Mouse (Mus musculus): Measurements from ENCODE around the gene Smarca1. TPM values are rescaled to one million over a fixed set of nuclear protein-coding genes. Genes with fewer than 3 reads are reported as not detected.

Smarca1 gene
- polyA plus RNA-seq, 1 experiment: 0.08 TPM

DNA sequence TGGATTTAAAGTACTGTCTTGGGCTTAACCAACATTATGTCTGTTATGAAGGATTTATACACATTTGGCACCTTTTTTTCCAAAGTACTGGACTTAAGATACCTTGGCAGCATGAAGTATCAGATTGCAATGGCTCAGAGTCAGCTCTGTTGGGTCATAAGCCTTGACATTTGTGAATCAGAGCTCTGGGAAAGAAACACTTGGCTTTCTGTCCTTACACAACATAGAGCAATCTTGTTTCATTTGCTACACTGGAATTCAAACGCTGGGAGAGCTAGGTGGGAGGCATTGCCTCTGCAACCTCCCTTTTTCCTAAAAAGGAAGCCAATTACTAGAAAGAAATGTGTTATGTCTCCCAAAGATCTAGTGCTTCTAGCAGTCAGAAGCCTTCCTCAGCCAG, 24.1 kb upstream of the Smarca1 start:
- H3K27ac ChIP-seq (ENCODE audit: control insufficient read depth, insufficient read depth, low read length): no peak overlapping the region
- WGBS: 89% methylated on average over 1 of the region's 1 CpGs
- H3K4me1 ChIP-seq (replicated peaks; ENCODE audit: control insufficient read depth, insufficient read depth, low read length): peaks cover 3% of the 10 kb centered on the region
- TF ChIP-seq CTCF (IDR thresholded peaks at IDR 0.05; ENCODE audit: borderline replicate concordance, control insufficient read depth, extremely low read depth, insufficient read depth, low read length, poor library complexity) (no peak), POLR2A (IDR thresholded peaks at IDR 0.05; ENCODE audit: control insufficient read depth, extremely low read depth, insufficient read depth, low read length, poor library complexity) (no peak)
- no peaks in the 10 kb centered on the region for H3K27me3 ChIP-seq (ENCODE audit: control insufficient read depth, insufficient read depth, low read length)
- no peak for DNase-seq
- H3K36me3 ChIP-seq (ENCODE audit: control insufficient read depth, insufficient read depth, low read length): no peaks in the 10 kb centered on the region
- no peak overlapping the region for H3K4me3 ChIP-seq (ENCODE audit: control insufficient read depth, insufficient read depth, low read length)

DNA sequence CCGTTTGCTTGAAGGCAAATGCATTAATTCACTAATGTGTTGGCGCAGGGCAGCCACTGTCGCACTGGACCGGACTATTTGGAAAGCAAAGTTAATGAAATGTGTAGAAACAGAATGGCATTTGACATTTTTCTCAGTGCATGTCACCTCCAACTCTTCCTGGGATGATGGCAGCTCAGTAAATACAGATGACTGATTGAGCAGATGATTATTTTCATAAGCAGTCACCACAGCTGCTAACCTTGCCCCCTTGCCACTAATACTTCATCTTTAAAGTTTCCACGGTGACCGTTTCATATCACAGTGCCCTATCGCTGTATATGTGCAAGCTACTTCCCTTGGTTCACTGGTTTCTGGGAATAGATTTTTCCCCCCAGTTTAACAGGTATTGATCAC, 20.8 kb upstream of the Smarca1 start:
- TF ChIP-seq POLR2A (IDR thresholded peaks at IDR 0.05; ENCODE audit: control insufficient read depth, extremely low read depth, insufficient read depth, low read length, poor library complexity) (no peak), CTCF (IDR thresholded peaks at IDR 0.05; ENCODE audit: borderline replicate concordance, control insufficient read depth, extremely low read depth, insufficient read depth, low read length, poor library complexity) (no peak)
- H3K4me1 ChIP-seq (replicated peaks; ENCODE audit: control insufficient read depth, insufficient read depth, low read length): peaks cover 3% of the 10 kb centered on the region
- DNase-seq: no peak
- no peak overlapping the region for H3K4me3 ChIP-seq (ENCODE audit: control insufficient read depth, insufficient read depth, low read length)
- H3K27me3 ChIP-seq (ENCODE audit: control insufficient read depth, insufficient read depth, low read length): no peaks in the 10 kb centered on the region
- no peaks in the 10 kb centered on the region for H3K36me3 ChIP-seq (ENCODE audit: control insufficient read depth, insufficient read depth, low read length)
- WGBS: 55% methylated on average over 7 of the region's 7 CpGs
- no peak overlapping the region for H3K27ac ChIP-seq (ENCODE audit: control insufficient read depth, insufficient read depth, low read length)

DNA sequence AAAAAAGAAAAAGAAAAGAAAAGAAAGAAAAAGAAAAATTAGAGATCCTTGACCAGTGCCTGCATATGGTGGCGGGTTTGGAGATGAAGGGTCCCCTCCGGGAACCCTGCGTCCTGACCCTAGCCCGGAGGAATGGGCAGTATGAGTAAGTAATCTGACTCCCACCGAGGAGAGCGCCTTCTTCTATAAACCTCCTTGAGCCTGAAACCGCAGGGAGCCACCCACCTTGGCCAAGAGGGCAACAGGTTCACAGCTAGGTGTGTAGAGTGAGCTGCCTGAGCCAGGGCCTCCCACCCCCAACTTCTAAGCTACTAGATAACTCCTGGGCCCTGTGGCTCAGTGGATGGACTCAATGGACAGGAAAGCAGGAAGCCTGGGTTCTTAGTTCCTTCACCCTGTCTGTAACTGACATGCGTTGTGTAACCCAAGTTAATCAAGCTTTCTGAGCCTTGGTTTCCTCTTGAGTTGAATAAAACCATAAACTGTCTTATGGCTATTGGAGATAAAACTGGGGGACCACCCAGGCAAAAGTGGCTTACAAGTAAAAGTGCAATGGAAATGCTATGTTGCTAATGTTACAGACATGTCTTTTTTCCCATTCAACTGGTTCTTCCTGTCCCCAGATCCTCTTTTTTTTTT, 20.2 kb upstream of the Smarca1 start:
- no peaks in the 10 kb centered on the region for H3K27me3 ChIP-seq (ENCODE audit: control insufficient read depth, insufficient read depth, low read length)
- H3K27ac ChIP-seq (ENCODE audit: control insufficient read depth, insufficient read depth, low read length): no peak overlapping the region
- H3K36me3 ChIP-seq (ENCODE audit: control insufficient read depth, insufficient read depth, low read length): no peaks in the 10 kb centered on the region
- DNase-seq: peak; percentile 2
- peak overlapping the region; percentile 69 for H3K4me3 ChIP-seq (ENCODE audit: control insufficient read depth, insufficient read depth, low read length)
- peaks cover 3% of the 10 kb centered on the region for H3K4me1 ChIP-seq (replicated peaks; ENCODE audit: control insufficient read depth, insufficient read depth, low read length)
- TF ChIP-seq CTCF (IDR thresholded peaks at IDR 0.05; ENCODE audit: borderline replicate concordance, control insufficient read depth, extremely low read depth, insufficient read depth, low read length, poor library complexity): no peak
- TF ChIP-seq POLR2A (IDR thresholded peaks at IDR 0.05; ENCODE audit: control insufficient read depth, extremely low read depth, insufficient read depth, low read length, poor library complexity): no peak
- under 1% methylated on average over 8 of the region's 8 CpGs for WGBS

DNA sequence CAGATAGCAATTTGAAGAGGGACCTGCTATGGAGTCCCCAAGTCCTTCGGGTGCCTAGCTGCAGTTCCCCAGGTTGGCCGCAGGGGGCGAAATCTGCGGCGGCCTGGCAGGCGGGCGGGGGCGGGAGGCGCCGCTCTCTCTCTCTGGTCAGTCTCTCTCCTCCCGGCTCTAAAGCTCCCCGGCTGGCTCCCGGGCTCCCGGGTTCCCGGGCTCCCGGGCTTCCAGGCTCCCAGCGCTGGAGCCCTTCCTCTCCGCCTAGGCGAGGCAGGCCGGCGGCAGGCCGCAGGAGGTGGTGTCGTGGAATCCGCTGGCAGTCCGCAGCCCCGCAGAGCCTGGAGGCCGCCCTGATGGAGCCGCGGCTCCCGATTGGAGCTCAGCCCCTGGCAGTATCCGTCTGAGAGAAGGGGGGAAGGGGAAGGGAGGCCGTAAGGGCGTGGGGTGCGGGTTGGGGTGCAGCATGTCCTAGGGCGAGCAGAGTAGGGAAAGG, 19.6 kb upstream of the Smarca1 start, which contains the start of gene Ocrl:
Ocrl (plus strand) TSS at position 82 of the 487 bp plus-strand sequence.
- Histone ChIP-seq H3K27ac (ENCODE audit: control insufficient read depth, insufficient read depth, low read length) (no peak within 1 kb of the TSS), H3K27me3 (ENCODE audit: control insufficient read depth, insufficient read depth, low read length) (no peaks in the 10 kb centered on the region), H3K36me3 (ENCODE audit: control insufficient read depth, insufficient read depth, low read length) (no peaks in the 10 kb centered on the region), H3K4me1 (replicated peaks; ENCODE audit: control insufficient read depth, insufficient read depth, low read length) (peaks cover 3% of the 10 kb centered on the region), H3K4me3 (ENCODE audit: control insufficient read depth, insufficient read depth, low read length) (peak within 1 kb of the TSS; percentile 69)
- peak; percentile 62 for DNase-seq
- under 1% methylated on average over 23 of the region's 35 CpGs for WGBS
- TF ChIP-seq CTCF (IDR thresholded peaks at IDR 0.05; ENCODE audit: borderline replicate concordance, control insufficient read depth, extremely low read depth, insufficient read depth, low read length, poor library complexity): peak; percentile 68; the same call in 1 of the 2 replicates
- no peak for TF ChIP-seq POLR2A (IDR thresholded peaks at IDR 0.05; ENCODE audit: control insufficient read depth, extremely low read depth, insufficient read depth, low read length, poor library complexity)

DNA sequence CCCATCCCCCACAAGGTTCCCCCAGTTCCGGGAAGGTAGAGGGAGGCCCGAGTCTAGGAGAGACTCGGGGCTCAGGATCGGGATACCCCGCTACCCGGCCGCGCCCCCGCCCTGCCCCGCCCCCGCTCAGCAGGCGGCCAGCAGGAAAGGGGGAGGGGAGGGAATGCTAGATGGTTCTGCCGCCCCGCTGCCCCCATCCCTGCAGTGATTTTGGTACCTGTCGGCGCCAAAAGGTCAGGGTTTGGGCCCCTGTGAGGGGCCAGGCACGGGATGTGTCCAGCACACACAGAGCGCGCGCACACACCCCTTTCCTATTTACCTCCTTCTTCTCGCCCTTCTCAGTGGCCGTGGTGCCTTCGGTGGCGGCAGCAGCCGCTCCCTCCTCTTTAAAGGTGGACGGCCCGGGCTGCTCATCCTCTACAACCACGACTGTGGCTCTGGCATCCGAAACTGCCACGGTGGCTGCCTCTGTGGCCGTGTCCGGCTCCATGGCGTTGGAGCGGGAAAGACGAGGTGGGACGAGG, 805 bp downstream of the Smarca1 start:
- no peaks in the 10 kb centered on the region for H3K36me3 ChIP-seq (ENCODE audit: control insufficient read depth, insufficient read depth, low read length)
- no peak for DNase-seq
- H3K4me3 ChIP-seq (ENCODE audit: control insufficient read depth, insufficient read depth, low read length): peak overlapping the region; percentile 20
- TF ChIP-seq CTCF (IDR thresholded peaks at IDR 0.05; ENCODE audit: borderline replicate concordance, control insufficient read depth, extremely low read depth, insufficient read depth, low read length, poor library complexity): no peak
- TF ChIP-seq POLR2A (IDR thresholded peaks at IDR 0.05; ENCODE audit: control insufficient read depth, extremely low read depth, insufficient read depth, low read length, poor library complexity): no peak
- 2% methylated on average over 23 of the region's 36 CpGs for WGBS
- no peaks in the 10 kb centered on the region; the same call in 1 of the 2 replicates for H3K4me1 ChIP-seq (replicated peaks; ENCODE audit: control insufficient read depth, insufficient read depth, low read length)
- H3K27me3 ChIP-seq (ENCODE audit: control insufficient read depth, insufficient read depth, low read length): no peaks in the 10 kb centered on the region; the same call in 1 of the 2 replicates
- no peak overlapping the region for H3K27ac ChIP-seq (ENCODE audit: control insufficient read depth, insufficient read depth, low read length)

DNA sequence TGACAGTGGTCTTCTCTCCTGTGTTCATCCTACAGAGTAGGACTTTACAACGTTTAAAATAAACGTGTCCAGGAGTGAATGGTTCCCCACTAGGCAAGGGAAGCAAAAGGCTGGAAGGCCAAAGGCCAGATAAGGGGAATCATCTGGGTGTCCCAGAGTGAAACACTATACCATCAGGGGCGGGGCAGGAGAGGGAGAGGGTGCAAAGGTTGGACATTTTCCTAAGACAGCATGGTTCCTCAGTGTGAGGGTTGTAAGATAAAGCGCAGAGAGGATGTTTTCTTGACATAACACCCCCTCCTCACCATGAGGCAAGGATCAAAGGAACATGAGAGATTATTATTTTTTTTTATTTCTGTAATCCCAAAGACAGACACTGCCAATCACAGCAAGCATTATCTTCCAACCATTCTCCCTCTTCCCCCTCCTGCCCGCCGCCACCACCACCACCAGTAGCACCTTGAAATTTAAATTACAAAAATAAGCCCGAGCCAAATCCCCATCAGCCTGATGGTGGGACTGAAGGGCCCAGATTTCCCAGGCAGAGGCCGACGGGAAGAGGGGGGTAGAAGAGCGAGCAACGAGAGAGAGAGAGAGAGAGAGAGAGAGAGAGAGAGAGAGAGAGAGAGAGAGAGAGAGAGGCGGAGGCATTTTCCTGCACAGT, 1.4 kb downstream of the Smarca1 start:
- TF ChIP-seq POLR2A (IDR thresholded peaks at IDR 0.05; ENCODE audit: control insufficient read depth, extremely low read depth, insufficient read depth, low read length, poor library complexity): no peak
- TF ChIP-seq CTCF (IDR thresholded peaks at IDR 0.05; ENCODE audit: borderline replicate concordance, control insufficient read depth, extremely low read depth, insufficient read depth, low read length, poor library complexity): no peak
- WGBS: 43% methylated on average over 8 of the region's 12 CpGs
- H3K36me3 ChIP-seq (ENCODE audit: control insufficient read depth, insufficient read depth, low read length): no peaks in the 10 kb centered on the region
- H3K27me3 ChIP-seq (ENCODE audit: control insufficient read depth, insufficient read depth, low read length): no peaks in the 10 kb centered on the region; the same call in 1 of the 2 replicates
- H3K27ac ChIP-seq (ENCODE audit: control insufficient read depth, insufficient read depth, low read length): no peak overlapping the region
- H3K4me3 ChIP-seq (ENCODE audit: control insufficient read depth, insufficient read depth, low read length): peak overlapping the region; percentile 20; the same call in 1 of the 2 replicates
- H3K4me1 ChIP-seq (replicated peaks; ENCODE audit: control insufficient read depth, insufficient read depth, low read length): no peaks in the 10 kb centered on the region; the same call in 1 of the 2 replicates
- DNase-seq: no peak

Measured in thymus, adult 2 months (tissue).